Mouse (Mus musculus): Measurements from ENCODE around the gene Shisa4. TPM values are rescaled to one million over a fixed set of nuclear protein-coding genes. Genes with fewer than 3 reads are reported as not detected.

Gene Shisa4
- polyA plus RNA-seq, 1 experiment: 0.34 TPM

GRCm38 (mm10) chr1:135367595-135367994, 7.4 kb downstream of the Shisa4 start:
- no peak overlapping the region for H3K4me3 ChIP-seq (replicated peaks)
- H3K27me3 ChIP-seq (replicated peaks): peaks cover 84% of the 10 kb centered on the region
- no peaks in the 10 kb centered on the region for H3K9me3 ChIP-seq
- TF ChIP-seq GATA1 (IDR thresholded peaks at IDR 0.05; ENCODE audit: borderline replicate concordance, low read length) (no peak), FLI1 (IDR thresholded peaks at IDR 0.05; ENCODE audit: low read length) (no peak)
- H3K36me3 ChIP-seq (replicated peaks; ENCODE audit: low read length): no peaks in the 10 kb centered on the region
- H3K4me1 ChIP-seq: peaks cover 33% of the 10 kb centered on the region

- H3K4me3 ChIP-seq (replicated peaks): no peak overlapping the region
- H3K9me3 ChIP-seq: peaks cover 2% of the 10 kb centered on the region
- H3K36me3 ChIP-seq (replicated peaks; ENCODE audit: low read length): no peaks in the 10 kb centered on the region
- peaks cover 33% of the 10 kb centered on the region for H3K4me1 ChIP-seq
- TF ChIP-seq FLI1 (IDR thresholded peaks at IDR 0.05; ENCODE audit: low read length) (no peak), GATA1 (IDR thresholded peaks at IDR 0.05; ENCODE audit: borderline replicate concordance, low read length) (no peak)
- H3K27me3 ChIP-seq (replicated peaks): peaks cover 78% of the 10 kb centered on the region
Measured at GRCm38 (mm10) chr1:135367005-135367404, 8.0 kb downstream of the Shisa4 start.

GRCm38 (mm10) chr1:135366380-135366779, 8.7 kb downstream of the Shisa4 start:
- Histone ChIP-seq H3K9me3 (peaks cover 7% of the 10 kb centered on the region), H3K36me3 (replicated peaks; ENCODE audit: low read length) (no peaks in the 10 kb centered on the region), H3K4me1 (peaks cover 33% of the 10 kb centered on the region), H3K4me3 (replicated peaks) (no peak overlapping the region), H3K27me3 (replicated peaks) (peaks cover 75% of the 10 kb centered on the region)
- no peak for TF ChIP-seq GATA1 (IDR thresholded peaks at IDR 0.05; ENCODE audit: borderline replicate concordance, low read length)
- no peak for TF ChIP-seq FLI1 (IDR thresholded peaks at IDR 0.05; ENCODE audit: low read length)

GRCm38 (mm10) chr1:135363446-135363845, 11.6 kb downstream of the Shisa4 start:
- H3K36me3 ChIP-seq (replicated peaks; ENCODE audit: low read length): no peaks in the 10 kb centered on the region
- H3K4me3 ChIP-seq (replicated peaks): no peak overlapping the region
- peaks cover 7% of the 10 kb centered on the region for H3K9me3 ChIP-seq
- peaks cover 64% of the 10 kb centered on the region for H3K27me3 ChIP-seq (replicated peaks)
- H3K4me1 ChIP-seq: peaks cover 12% of the 10 kb centered on the region
- TF ChIP-seq GATA1 (IDR thresholded peaks at IDR 0.05; ENCODE audit: borderline replicate concordance, low read length) (no peak), FLI1 (IDR thresholded peaks at IDR 0.05; ENCODE audit: low read length) (no peak)

- Histone ChIP-seq H3K36me3 (replicated peaks; ENCODE audit: low read length) (no peaks in the 10 kb centered on the region), H3K4me3 (replicated peaks) (no peak overlapping the region), H3K9me3 (peaks cover 7% of the 10 kb centered on the region), H3K4me1 (peaks cover 9% of the 10 kb centered on the region), H3K27me3 (replicated peaks) (peaks cover 69% of the 10 kb centered on the region)
- TF ChIP-seq GATA1 (IDR thresholded peaks at IDR 0.05; ENCODE audit: borderline replicate concordance, low read length) (no peak), FLI1 (IDR thresholded peaks at IDR 0.05; ENCODE audit: low read length) (no peak)
Measured at GRCm38 (mm10) chr1:135362115-135362514, 12.9 kb downstream of the Shisa4 start.

GRCm38 (mm10) chr1:135361491-135361890, 13.5 kb downstream of the Shisa4 start:
- TF ChIP-seq GATA1 (IDR thresholded peaks at IDR 0.05; ENCODE audit: borderline replicate concordance, low read length) (no peak), FLI1 (IDR thresholded peaks at IDR 0.05; ENCODE audit: low read length) (no peak)
- H3K4me3 ChIP-seq (replicated peaks): no peak overlapping the region

GRCm38 (mm10) chr1:135359071-135359470, 16.0 kb downstream of the Shisa4 start:
- peaks cover 67% of the 10 kb centered on the region for H3K27me3 ChIP-seq (replicated peaks)
- peaks cover 6% of the 10 kb centered on the region; the same call in 1 of the 2 replicates for H3K4me1 ChIP-seq
- no peaks in the 10 kb centered on the region for H3K36me3 ChIP-seq (replicated peaks; ENCODE audit: low read length)
- no peak overlapping the region for H3K4me3 ChIP-seq (replicated peaks)
- no peak for TF ChIP-seq FLI1 (IDR thresholded peaks at IDR 0.05; ENCODE audit: low read length)
- peaks cover 7% of the 10 kb centered on the region for H3K9me3 ChIP-seq

More at GRCm38 (mm10) chr1:135361491-135361890, 13.5 kb downstream of the Shisa4 start:
- Histone ChIP-seq H3K4me1 (peaks cover 6% of the 10 kb centered on the region; the same call in 1 of the 2 replicates), H3K36me3 (replicated peaks; ENCODE audit: low read length) (no peaks in the 10 kb centered on the region), H3K27me3 (replicated peaks) (peaks cover 66% of the 10 kb centered on the region), H3K9me3 (peaks cover 7% of the 10 kb centered on the region)

GRCm38 (mm10) chr1:135351953-135352352, 23.1 kb downstream of the Shisa4 start:
- Histone ChIP-seq H3K36me3 (replicated peaks; ENCODE audit: low read length) (no peaks in the 10 kb centered on the region), H3K4me3 (replicated peaks) (no peak overlapping the region), H3K27me3 (replicated peaks) (peaks cover 66% of the 10 kb centered on the region), H3K4me1 (peaks cover 3% of the 10 kb centered on the region; the same call in 1 of the 2 replicates), H3K9me3 (no peaks in the 10 kb centered on the region)
- TF ChIP-seq FLI1 (IDR thresholded peaks at IDR 0.05; ENCODE audit: low read length) (no peak), GATA1 (IDR thresholded peaks at IDR 0.05; ENCODE audit: borderline replicate concordance, low read length) (no peak)

GRCm38 (mm10) chr1:135347498-135348169, 27.4 kb downstream of the Shisa4 start:
- no peaks in the 10 kb centered on the region for H3K36me3 ChIP-seq (replicated peaks; ENCODE audit: low read length)
- no peaks in the 10 kb centered on the region for H3K9me3 ChIP-seq
- TF ChIP-seq GATA1 (IDR thresholded peaks at IDR 0.05; ENCODE audit: borderline replicate concordance, low read length) (no peak), FLI1 (IDR thresholded peaks at IDR 0.05; ENCODE audit: low read length) (no peak)
- H3K27me3 ChIP-seq (replicated peaks): peaks cover 53% of the 10 kb centered on the region
- no peak overlapping the region for H3K4me3 ChIP-seq (replicated peaks)
- H3K4me1 ChIP-seq: peaks cover 4% of the 10 kb centered on the region; the same call in 1 of the 2 replicates

GRCm38 (mm10) chr1:135346891-135347290, 28.1 kb downstream of the Shisa4 start:
- peaks cover 51% of the 10 kb centered on the region for H3K27me3 ChIP-seq (replicated peaks)
- H3K36me3 ChIP-seq (replicated peaks; ENCODE audit: low read length): no peaks in the 10 kb centered on the region
- TF ChIP-seq GATA1 (IDR thresholded peaks at IDR 0.05; ENCODE audit: borderline replicate concordance, low read length) (no peak), FLI1 (IDR thresholded peaks at IDR 0.05; ENCODE audit: low read length) (no peak)
- no peaks in the 10 kb centered on the region for H3K9me3 ChIP-seq
- peaks cover 4% of the 10 kb centered on the region; the same call in 1 of the 2 replicates for H3K4me1 ChIP-seq
- no peak overlapping the region for H3K4me3 ChIP-seq (replicated peaks)

Measured in megakaryocyte, embryonic 14.5 days (primary cell).